Mouse (Mus musculus): Measurements from ENCODE around the gene Snai3. TPM values are rescaled to one million over a fixed set of nuclear protein-coding genes. Genes with fewer than 3 reads are reported as not detected.

Snai3 gene
- total RNA-seq, 2 experiments from 2014 or later, result not detected

GRCm38 (mm10) chr8:122459990-122460389 is 543 bp downstream of the Snai3 start:
- DNase-seq, result no peak

GRCm38 (mm10) chr8:122459218-122459900 is 1.2 kb downstream of the Snai3 start:
- no peak for DNase-seq

GRCm38 (mm10) chr8:122457171-122457570 is 3.4 kb downstream of the Snai3 start:
- DNase-seq, result no peak

- no peak for DNase-seq
Observed at GRCm38 (mm10) chr8:122454409-122454808, 6.1 kb downstream of the Snai3 start.

- DNase-seq, result no peak
Observed at GRCm38 (mm10) chr8:122452154-122452553, 8.4 kb downstream of the Snai3 start.

- DNase-seq, result no peak
Observed at GRCm38 (mm10) chr8:122451161-122451703, 9.3 kb downstream of the Snai3 start.

- no peak for DNase-seq
Observed at GRCm38 (mm10) chr8:122445203-122445602, 15.3 kb downstream of the Snai3 start.

GRCm38 (mm10) chr8:122444058-122444748 is 16.3 kb downstream of the Snai3 start:
- DNase-seq, result peak; percentile 89 to 90

- DNase-seq, result peak; percentile 99
Observed at GRCm38 (mm10) chr8:122443262-122444006, 17.1 kb downstream of the Snai3 start, which contains the start of gene Mvd. Gene Mvd, minus strand, starts transcription at chr8:122443422.

- DNase-seq, result no peak
Observed at GRCm38 (mm10) chr8:122442781-122443180, 17.8 kb downstream of the Snai3 start.

- no peak for DNase-seq
Observed at GRCm38 (mm10) chr8:122442356-122442755, 18.2 kb downstream of the Snai3 start.

- DNase-seq, result no peak
Observed at GRCm38 (mm10) chr8:122441326-122441725, 19.2 kb downstream of the Snai3 start.

GRCm38 (mm10) chr8:122439336-122439735 is 21.2 kb downstream of the Snai3 start:
- no peak for DNase-seq

GRCm38 (mm10) chr8:122437708-122438331 is 22.7 kb downstream of the Snai3 start:
- no peak for DNase-seq

GRCm38 (mm10) chr8:122436586-122437125 is 23.9 kb downstream of the Snai3 start:
- peak in 1 of 2 experiments; percentile 50 for DNase-seq

GRCm38 (mm10) chr8:122436146-122436545 is 24.4 kb downstream of the Snai3 start:
- no peak for DNase-seq

- DNase-seq, result no peak
Observed at GRCm38 (mm10) chr8:122435375-122435774, 25.2 kb downstream of the Snai3 start.

- DNase-seq, result no peak
Observed at GRCm38 (mm10) chr8:122433269-122433905, 27.1 kb downstream of the Snai3 start.

- DNase-seq, result peak; percentile 77 to 87
Observed at GRCm38 (mm10) chr8:122432443-122433268, 27.9 kb downstream of the Snai3 start, which contains the start of gene Cyba. Gene Cyba, minus strand, starts transcription at chr8:122432930.
